Mouse (Mus musculus) CH12.LX (cell line): ENCODE data around the gene Ap1s1. TPM values are rescaled to one million over a fixed set of nuclear protein-coding genes. Genes with fewer than 3 reads are reported as not detected.

Experiments used
- DNase-seq: peaks from one replicate; pipeline ENCODE4 v3.0.0-alpha.2; 2013; ENCODE audit errors: extremely low read depth
- H3K27ac ChIP-seq: 2 replicates; pipeline ENCODE4 v1.5.1; 2012; ENCODE audit warnings: low read depth, mild to moderate bottlenecking, control low read depth, moderate library complexity; ENCODE audit not compliant: insufficient read depth
- H3K27me3 ChIP-seq: replicated peaks from 2 replicates; pipeline ENCODE3; 2012; ENCODE audit warnings: inconsistent platforms
- H3K36me3 ChIP-seq, 2 experiments: replicated peaks in 1 of 2; 2 replicates each; pipeline versions ENCODE3 to v1.6.1; 2012; ENCODE audit warnings: inconsistent platforms in 1 of 2, low read length in 1 of 2, mild to moderate bottlenecking in 1 of 2, mixed read lengths in 1 of 2, moderate library complexity in 1 of 2; ENCODE audit not compliant: control insufficient read depth in 1 of 2, insufficient read depth in 1 of 2
- H3K4me1 ChIP-seq, 2 experiments: 2 replicates each; pipeline ENCODE4 v1.6.1; 2012; ENCODE audit warnings: inconsistent platforms in 1 of 2, moderate library complexity in 1 of 2; ENCODE audit not compliant: insufficient read depth in 2 of 2, control insufficient read depth in 1 of 2
- H3K4me2 ChIP-seq: 2 replicates; pipeline ENCODE4 v1.6.1; 2012; ENCODE audit warnings: low read depth, mild to moderate bottlenecking, control low read depth; ENCODE audit not compliant: poor library complexity, insufficient read depth, severe bottlenecking
- H3K4me3 ChIP-seq, 3 experiments: fragments of 150-350 bp in 1 of 3; sonication (generic) in 1 of 3; replicated peaks in 1 of 3; 2 replicates each; pipeline versions ENCODE3 to v1.5.1; 2011 to 2012; ENCODE audit warnings: low read depth in 2 of 3, low read length in 2 of 3, mild to moderate bottlenecking in 2 of 3, moderate library complexity in 2 of 3, control low read depth in 1 of 3, improper control_type of control experiment in 1 of 3, inconsistent platforms in 1 of 3, mixed read lengths in 1 of 3; ENCODE audit not compliant: poor library complexity in 1 of 3
- H3K79me2 ChIP-seq: replicated peaks from 2 replicates; pipeline ENCODE4 v1.6.1; 2012; ENCODE audit warnings: mild to moderate bottlenecking, moderate library complexity; ENCODE audit not compliant: control insufficient read depth, poor library complexity, insufficient read depth, severe bottlenecking; ENCODE audit errors: extremely low read depth
- H3K9ac ChIP-seq: 2 replicates; pipeline ENCODE4 v1.6.1; 2012; ENCODE audit warnings: low read depth, mild to moderate bottlenecking, control low read depth, moderate library complexity; ENCODE audit not compliant: insufficient read depth
- H3K9me3 ChIP-seq: replicated peaks from 2 replicates; pipeline ENCODE3; 2012; ENCODE audit warnings: low read length, inconsistent platforms, mixed read lengths
- CHD1 ChIP-seq: IDR thresholded peaks from 2 replicates; pipeline ENCODE4 v1.6.1; 2012; ENCODE audit warnings: low read depth, low read length, improper control_type of control experiment, inconsistent platforms
- CHD2 ChIP-seq: IDR thresholded peaks from 2 replicates; pipeline ENCODE4 v1.6.1; 2011; ENCODE audit warnings: low read length, improper control_type of control experiment
- EP300 ChIP-seq: IDR thresholded peaks from 2 replicates; pipeline ENCODE4 v1.6.1; 2011; ENCODE audit warnings: low read length, improper control_type of control experiment
- ETS1 ChIP-seq: conservative IDR thresholded peaks from 2 replicates; pipeline ENCODE4 v1.6.1; 2012; ENCODE audit warnings: low read depth, mild to moderate bottlenecking, inconsistent platforms, low read length, improper control_type of control experiment, moderate library complexity
- IRF4 ChIP-seq: IDR thresholded peaks from 2 replicates; pipeline ENCODE4 v1.6.1; 2014; ENCODE audit warnings: low read depth, mild to moderate bottlenecking, inconsistent platforms, low read length, improper control_type of control experiment
- JUN ChIP-seq: IDR thresholded peaks from 2 replicates; pipeline ENCODE4 v1.6.1; 2011; ENCODE audit warnings: low read depth, mild to moderate bottlenecking, low read length, improper control_type of control experiment, moderate library complexity; ENCODE audit not compliant: insufficient read depth
- MAFK ChIP-seq: IDR thresholded peaks from 2 replicates; pipeline ENCODE4 v1.6.1; 2011; ENCODE audit warnings: low read length, improper control_type of control experiment; ENCODE audit not compliant: insufficient replicate concordance
- MAX ChIP-seq: IDR thresholded peaks from 2 replicates; pipeline ENCODE4 v1.6.1; 2011; ENCODE audit warnings: low read length, improper control_type of control experiment
- MAZ ChIP-seq: IDR thresholded peaks from 2 replicates; pipeline ENCODE4 v1.6.1; 2012; ENCODE audit warnings: low read depth, mild to moderate bottlenecking, inconsistent platforms, low read length, improper control_type of control experiment, moderate library complexity
- MEF2A ChIP-seq: IDR thresholded peaks from 2 replicates; pipeline ENCODE4 v1.6.1; 2014; ENCODE audit warnings: low read depth, mild to moderate bottlenecking, inconsistent platforms, low read length, improper control_type of control experiment, borderline replicate concordance
- NELFE ChIP-seq: IDR thresholded peaks from 2 replicates; pipeline ENCODE4 v1.6.1; 2011; ENCODE audit warnings: low read depth, low read length, improper control_type of control experiment
- POLR2A ChIP-seq: IDR thresholded peaks from 2 replicates; pipeline ENCODE4 v1.6.1; 2011; ENCODE audit warnings: low read depth, mild to moderate bottlenecking, improper control_type of control experiment, low read length
- RAD21 ChIP-seq: IDR thresholded peaks from 2 replicates; pipeline ENCODE4 v1.6.1; 2011; ENCODE audit warnings: low read depth, mild to moderate bottlenecking, low read length, improper control_type of control experiment, moderate library complexity
- SIN3A ChIP-seq: IDR thresholded peaks from 2 replicates; pipeline ENCODE4 v1.6.1; 2012; ENCODE audit warnings: low read length, improper control_type of control experiment, inconsistent platforms
- TBP ChIP-seq: conservative IDR thresholded peaks from 2 replicates; pipeline ENCODE4 v1.6.1; 2011; ENCODE audit warnings: low read depth, low read length, improper control_type of control experiment
- TCF12 ChIP-seq: IDR thresholded peaks from 2 replicates; pipeline ENCODE4 v1.6.1; 2014; ENCODE audit warnings: low read depth, mild to moderate bottlenecking, inconsistent platforms, low read length, improper control_type of control experiment
- USF1 ChIP-seq: IDR thresholded peaks from 2 replicates; pipeline ENCODE4 v1.6.1; 2014; ENCODE audit warnings: low read depth, mild to moderate bottlenecking, inconsistent platforms, low read length, improper control_type of control experiment
- ZKSCAN1 ChIP-seq: IDR thresholded peaks from 2 replicates; pipeline ENCODE4 v1.6.1; 2012; ENCODE audit warnings: low read depth, inconsistent platforms, low read length, improper control_type of control experiment, borderline replicate concordance
- ZMIZ1 ChIP-seq: IDR thresholded peaks from 2 replicates; pipeline ENCODE4 v1.6.1; 2012; ENCODE audit warnings: low read depth, mild to moderate bottlenecking, inconsistent platforms, low read length, improper control_type of control experiment
- dilution Hi-C: fragments of 300-500 bp; cut with MboI; formaldehyde crosslinking; loops from 2 replicates; pipeline ENCODE4 v1.14.3; 2020; ENCODE audit warnings: low sequenced_read_pairs; ENCODE audit not compliant: extremely low pct_unique_long_range_greater_than_20kb, extremely low pct_ligation_motif_present
- in situ Hi-C: fragments of 300-500 bp; cut with MboI; formaldehyde crosslinking; loops from 3 replicates; pipeline ENCODE4 v1.14.3; 2019; ENCODE audit warnings: low sequenced_read_pairs, low pct_ligation_motif_present, low pct_unique_long_range_greater_than_20kb, mixed read lengths
- polyA plus RNA-seq: library from polyadenylated mRNA; unstranded; fragments of >175 nt; gene quantifications from 2 replicates; pipeline ENCODE4 v1.2.1, GENCODE M21; 2012; ENCODE audit warnings: low read depth; ENCODE audit not compliant: insufficient read length
- total RNA-seq, 2 experiments: library from RNA; depleted of rRNA; stranded (reverse); fragments of 300-350 nt in 1 of 2; fragments of >200 nt in 1 of 2; gene quantifications; 2 replicates each; pipeline ENCODE4 v1.2.3; 2012 to 2014

The Ap1s1 gene
- total and polyA plus RNA-seq, 3 experiments = 68.0 to 102 (median 98.8) TPM

DNA sequence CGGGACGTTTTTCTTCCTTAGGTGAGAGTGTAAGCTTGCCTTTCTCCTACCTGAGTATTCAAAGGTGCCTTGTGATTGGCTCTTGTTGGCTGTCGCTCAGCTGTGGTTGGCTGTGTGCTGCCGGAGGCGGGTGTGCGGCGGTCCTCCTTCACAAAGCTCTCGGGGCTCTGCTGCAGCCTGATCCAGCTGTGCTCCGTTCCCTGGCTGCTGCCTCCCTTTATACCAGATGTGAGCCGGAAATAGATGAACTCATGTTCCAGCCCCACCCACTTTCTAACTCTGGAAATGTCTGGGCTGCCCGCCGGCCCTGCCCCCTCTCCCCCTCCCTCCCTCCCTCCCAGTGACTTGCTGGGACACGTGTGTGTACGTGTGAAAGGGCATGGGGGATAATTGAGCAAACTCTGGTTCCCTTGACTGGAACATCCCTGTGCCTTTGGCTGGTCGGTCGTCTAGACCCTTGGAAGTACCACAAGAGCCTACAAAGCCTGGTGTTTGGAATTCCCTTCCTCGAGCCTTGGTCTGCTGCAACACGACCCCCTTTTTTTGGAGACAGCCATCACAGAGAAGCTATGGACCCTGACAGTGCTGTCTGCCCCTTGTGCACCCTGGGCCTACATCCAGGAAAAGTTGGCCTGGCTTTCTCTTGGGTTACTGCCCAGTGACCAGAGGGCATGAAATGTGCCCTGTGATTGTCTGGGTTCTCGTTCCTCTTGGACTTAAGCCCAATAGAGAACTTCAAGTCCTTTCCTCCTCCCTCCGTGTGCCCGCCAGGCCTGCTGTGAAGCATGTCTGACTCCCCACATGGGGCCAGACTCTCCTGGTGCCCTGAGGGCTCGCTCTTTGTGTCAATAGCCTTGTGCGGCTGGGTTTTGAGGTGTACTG lies 26.4 kb upstream of the Ap1s1 start, which contains the start of gene Serpine1:
TSS of gene Serpine1 (minus strand) at position 190 of the 882 bp plus-strand sequence.
- Histone ChIP-seq H3K9me3 (peaks cover 2% of the 10 kb centered on the region), H3K9ac (no peak within 1 kb of the TSS), H3K36me3 (no peaks in the 10 kb centered on the region), H3K4me3 (no peak within 1 kb of the TSS), H3K4me2 (peak within 1 kb of the TSS; percentile 54)
- no peak for TF ChIP-seq ZMIZ1
- peak; percentile 57 for TF ChIP-seq NELFE
- TF ChIP-seq IRF4 = peak; percentile 26; the same call in 1 of the 2 replicates
- no peak for TF ChIP-seq USF1
- peak; percentile 28; the same call in 1 of the 2 replicates for TF ChIP-seq TCF12
- TF ChIP-seq POLR2A = peak; percentile 79
- peak; percentile 20; the same call in 1 of the 2 replicates for TF ChIP-seq ETS1
- TF ChIP-seq CHD2 = no peak
- peak; percentile 69 for TF ChIP-seq TBP
- TF ChIP-seq, all 38 proteins: peak for 6
- in situ Hi-C loops = no loop called here
- dilution Hi-C loops = no loop called here
- DNase-seq = peak; percentile 66
- no peaks in the 10 kb centered on the region for H3K79me2 ChIP-seq
- H3K27ac ChIP-seq = no peak within 1 kb of the TSS
- H3K4me1 ChIP-seq = peaks cover 11 to 45% of the 10 kb centered on the region in 2 experiments
- H3K27me3 ChIP-seq = peaks cover 13% of the 10 kb centered on the region

DNA sequence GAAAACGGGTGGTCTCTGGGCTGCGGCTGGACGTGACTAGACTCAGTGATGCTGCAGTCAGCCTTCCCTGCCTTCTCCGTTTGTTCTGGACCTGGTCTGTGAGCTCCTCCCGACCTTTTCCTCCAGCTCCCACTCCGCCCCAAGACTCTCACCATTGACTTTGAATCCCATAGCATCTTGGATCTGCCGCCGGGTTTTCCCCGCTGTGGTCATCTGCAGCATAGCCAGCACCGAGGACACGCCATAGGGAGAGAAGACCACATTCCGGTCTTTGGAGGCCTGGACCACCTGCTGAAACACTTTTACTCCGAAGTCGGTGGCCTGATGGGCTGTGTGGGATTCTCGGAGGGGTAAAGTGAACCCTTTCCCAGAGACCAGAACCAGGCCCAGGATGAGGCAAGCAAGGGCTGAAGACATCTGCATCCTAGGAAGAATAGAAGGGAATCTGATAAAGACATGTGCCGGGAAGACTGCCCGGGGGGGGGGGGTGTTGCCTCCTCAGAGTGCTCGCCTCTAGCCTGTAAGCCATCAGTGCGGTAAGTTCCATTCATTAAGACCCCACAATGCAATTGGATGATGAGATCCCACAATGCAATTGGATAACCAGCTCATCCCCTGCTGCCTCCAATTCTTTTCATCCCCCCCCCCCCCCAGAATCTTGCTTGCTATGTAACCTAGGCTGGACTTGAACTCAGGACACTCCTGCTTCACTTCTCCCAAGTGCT lies 25.1 kb upstream of the Ap1s1 start:
- in situ Hi-C loops (no loop called here), dilution Hi-C loops (no loop called here)
- Histone ChIP-seq H3K4me3 (no peak overlapping the region), H3K27ac (no peak overlapping the region), H3K9me3 (peaks cover 2% of the 10 kb centered on the region), H3K9ac (no peak overlapping the region), H3K4me1 (peaks cover 7 to 38% of the 10 kb centered on the region in 2 experiments), H3K27me3 (peaks cover 22% of the 10 kb centered on the region), H3K36me3 (no peaks in the 10 kb centered on the region), H3K4me2 (no peak overlapping the region)
- no peak for DNase-seq
- TF ChIP-seq ETS1 (no peak), ZKSCAN1 (no peak), SIN3A (no peak), JUN (no peak), MAFK (no peak), NELFE (no peak), MAZ (no peak), MEF2A (no peak), TCF12 (no peak), CHD1 (no peak), CHD2 (no peak), RAD21 (no peak), MAX (no peak), EP300 (no peak), TBP (no peak)
- TF ChIP-seq, all 38 proteins: peak for 0
- H3K79me2 ChIP-seq = no peaks in the 10 kb centered on the region
